Mouse (Mus musculus): Measurements from ENCODE around the gene Coa3. TPM values are rescaled to one million over a fixed set of nuclear protein-coding genes. Genes with fewer than 3 reads are reported as not detected.
A peak's percentile ranks its signal among the peaks of the same experiment; 100 is the strongest.

The Coa3 gene
- total RNA-seq, 2 experiments from 2014 or later = 47.8 to 74.0 TPM

- no peak for ATAC-seq (replicated peaks; ENCODE audit: poor library complexity)
Observed at GRCm38 (mm10) chr11:101283805-101284204, 4.9 kb upstream of the Coa3 start.

DNA sequence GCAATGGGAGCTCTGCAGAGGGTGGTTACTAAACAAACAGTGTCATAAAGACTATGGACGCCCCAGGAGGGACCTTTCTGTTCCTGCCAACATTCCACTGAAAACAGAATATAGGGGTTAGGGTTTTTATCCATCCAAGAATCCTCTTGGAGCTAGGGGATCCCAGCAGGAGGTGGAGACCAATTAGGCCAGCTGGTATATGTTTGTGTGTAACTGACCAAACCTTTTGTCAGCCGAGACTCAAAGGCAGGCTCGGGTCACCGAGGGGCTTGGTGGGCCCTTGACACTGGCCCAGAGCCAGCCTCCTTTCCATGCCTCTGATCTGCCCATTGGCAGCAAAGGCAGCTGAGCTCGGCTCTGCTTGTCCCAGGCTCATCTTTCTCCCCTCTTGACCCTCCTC is 4.0 kb upstream of the Coa3 start:
- ATAC-seq (replicated peaks; ENCODE audit: poor library complexity) = no peak

DNA sequence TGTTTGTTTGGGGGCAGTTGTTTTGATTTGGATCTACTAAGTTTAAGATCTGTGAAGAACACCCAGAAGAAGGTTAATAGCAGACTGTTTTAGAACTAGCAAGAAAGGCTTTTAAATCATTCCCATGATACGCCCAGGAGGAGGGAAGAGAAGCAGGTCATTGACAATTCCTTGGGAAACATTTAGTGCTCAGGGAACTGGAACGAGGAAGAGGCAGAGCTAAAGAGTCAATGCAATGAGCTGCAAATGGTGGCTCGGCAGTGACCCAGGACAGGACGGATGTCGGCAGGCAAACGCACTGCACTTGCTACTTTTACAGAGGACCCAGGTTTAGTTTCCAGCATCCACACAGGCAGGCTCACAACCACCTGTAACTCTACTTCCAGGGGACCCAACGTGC is 1.9 kb upstream of the Coa3 start:
- no peak for ATAC-seq (replicated peaks; ENCODE audit: poor library complexity)

DNA sequence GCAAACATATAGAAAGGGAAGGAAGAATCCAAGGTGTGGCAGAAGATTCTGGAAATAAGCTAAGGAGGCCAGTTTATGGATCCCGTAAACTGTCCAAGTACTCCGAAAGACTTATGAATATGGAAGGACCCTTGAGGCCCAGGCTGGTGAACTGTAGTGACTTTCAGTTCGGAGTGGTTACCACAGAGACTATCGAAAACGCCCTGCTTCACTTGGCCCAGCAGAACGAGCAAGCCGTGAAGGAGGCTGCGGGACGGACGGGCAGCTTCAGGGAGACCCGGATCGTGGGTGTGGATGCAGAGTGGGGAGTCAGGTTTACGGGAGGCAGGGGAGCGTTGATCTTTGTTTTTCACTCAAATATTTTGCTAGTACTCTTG is 267 bp upstream of the Coa3 start:
- ATAC-seq (replicated peaks; ENCODE audit: poor library complexity) = peak; percentile 13; the same call in 1 of the 2 replicates

GRCm38 (mm10) chr11:101277381-101278222 is 1.3 kb downstream of the Coa3 start:
- ATAC-seq (replicated peaks; ENCODE audit: poor library complexity) = 0 out of 2 replicates have a peak, but pooled peaks have one; percentile 11

DNA sequence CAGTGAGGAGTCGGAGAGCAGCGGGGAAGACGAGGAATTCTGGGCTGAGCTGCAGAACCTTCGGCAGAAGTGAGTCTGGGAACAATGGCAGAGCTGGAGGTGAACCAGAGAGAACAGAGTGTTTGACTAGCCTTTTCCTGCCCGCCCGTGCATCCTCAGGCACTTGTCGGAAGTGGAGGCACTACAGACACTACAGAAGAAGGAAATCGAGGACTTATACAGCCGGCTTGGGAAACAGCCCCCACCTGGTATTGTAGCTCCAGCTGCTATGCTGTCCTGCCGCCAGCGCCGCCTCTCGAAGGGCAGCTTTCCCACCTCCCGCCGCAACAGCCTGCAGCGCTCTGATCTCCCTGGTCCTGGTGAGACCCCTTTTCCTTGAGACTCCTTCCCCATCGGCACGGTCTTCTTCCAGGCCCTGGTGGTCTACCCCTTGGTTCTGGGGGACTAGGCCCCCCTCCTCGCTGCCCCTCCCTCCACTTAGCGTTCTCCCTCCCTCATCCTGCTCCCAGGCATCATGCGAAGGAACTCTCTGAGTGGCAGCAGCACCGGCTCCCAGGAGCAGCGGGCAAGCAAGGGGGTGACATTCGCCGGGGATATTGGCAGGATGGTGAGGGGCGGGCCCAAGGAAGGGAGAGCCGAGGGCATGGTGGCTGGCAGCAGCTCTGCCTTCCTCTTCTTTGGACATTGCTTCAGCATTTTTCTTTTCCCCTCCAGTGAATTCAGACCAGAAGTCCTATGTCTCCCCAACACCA is 2.4 kb downstream of the Coa3 start:
- no peak for ATAC-seq (replicated peaks; ENCODE audit: poor library complexity)

GRCm38 (mm10) chr11:101275309-101275708 is 3.6 kb downstream of the Coa3 start:
- ATAC-seq (replicated peaks; ENCODE audit: poor library complexity) = no peak

- no peak for ATAC-seq (replicated peaks; ENCODE audit: poor library complexity)
Observed at GRCm38 (mm10) chr11:101272446-101272845, 6.5 kb downstream of the Coa3 start.

- 0 out of 2 replicates have a peak, but pooled peaks have one; percentile 31 for ATAC-seq (replicated peaks; ENCODE audit: poor library complexity)
Observed at GRCm38 (mm10) chr11:101269577-101270116, 9.3 kb downstream of the Coa3 start.

DNA sequence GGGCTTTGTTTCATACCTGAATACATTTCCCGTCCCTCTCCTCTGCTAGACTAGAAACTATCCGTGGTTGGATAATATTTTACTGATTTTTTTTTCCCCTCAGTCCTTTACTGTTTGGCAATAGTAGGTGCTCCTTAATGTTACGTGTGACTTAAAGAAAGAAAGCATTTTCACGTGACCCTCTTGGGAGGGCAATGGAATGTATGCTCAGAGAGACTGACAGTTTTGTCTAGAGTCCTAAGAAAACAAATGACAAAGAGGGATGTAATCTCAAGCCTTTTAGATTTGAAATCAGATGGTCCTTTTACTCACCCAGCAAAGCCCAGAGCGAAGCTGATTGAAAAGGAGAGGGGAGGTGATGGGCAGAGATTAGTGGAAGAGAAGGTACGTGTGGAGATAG is 13.0 kb downstream of the Coa3 start:
- no peak for ATAC-seq (replicated peaks; ENCODE audit: poor library complexity)

DNA sequence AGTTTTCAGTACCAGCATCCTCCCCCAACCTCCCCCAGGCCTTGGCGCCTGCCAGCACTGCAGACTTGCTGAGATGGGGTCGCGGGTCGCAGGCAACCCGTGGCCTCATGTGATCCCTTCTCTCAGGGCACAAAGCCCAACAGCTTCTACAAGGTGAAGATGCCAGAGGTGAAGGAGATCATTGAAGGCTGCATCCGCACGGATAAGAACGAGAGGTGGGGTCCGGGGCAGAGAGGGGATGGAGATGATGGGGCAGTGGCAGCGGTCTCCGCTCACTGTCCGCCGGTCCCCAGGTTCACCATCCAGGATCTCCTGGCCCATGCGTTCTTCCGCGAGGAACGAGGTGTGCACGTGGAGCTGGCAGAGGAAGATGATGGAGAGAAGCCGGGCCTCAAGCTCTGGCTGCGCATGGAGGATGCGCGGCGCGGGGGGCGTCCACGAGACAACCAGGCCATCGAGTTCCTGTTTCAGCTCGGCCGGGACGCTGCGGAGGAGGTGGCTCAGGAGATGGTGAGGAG is 13.9 kb downstream of the Coa3 start:
- peak; percentile 27; the same call in 1 of the 2 replicates for ATAC-seq (replicated peaks; ENCODE audit: poor library complexity)

GRCm38 (mm10) chr11:101263989-101264280 is 15.0 kb downstream of the Coa3 start:
- ATAC-seq (replicated peaks; ENCODE audit: poor library complexity) = no peak

- no peak for ATAC-seq (replicated peaks; ENCODE audit: poor library complexity)
Observed at GRCm38 (mm10) chr11:101263138-101263988, 15.6 kb downstream of the Coa3 start.

- no peak for ATAC-seq (replicated peaks; ENCODE audit: poor library complexity)
Observed at GRCm38 (mm10) chr11:101262272-101262967, 16.5 kb downstream of the Coa3 start.

GRCm38 (mm10) chr11:101260826-101261380 is 18.0 kb downstream of the Coa3 start:
- ATAC-seq (replicated peaks; ENCODE audit: poor library complexity) = peak; percentile 15; the same call in 1 of the 2 replicates

- ATAC-seq (replicated peaks; ENCODE audit: poor library complexity) = peak; percentile 81
Observed at GRCm38 (mm10) chr11:101259948-101260825, 18.7 kb downstream of the Coa3 start, which contains the start of gene Wnk4. Gene Wnk4 (plus strand): TSS chr11:101260567.

- ATAC-seq (replicated peaks; ENCODE audit: poor library complexity) = 0 out of 2 replicates have a peak, but pooled peaks have one; percentile 15
Observed at GRCm38 (mm10) chr11:101259261-101259712, 19.6 kb downstream of the Coa3 start.

Measured in megakaryocyte progenitor cell, adult 5-6 weeks (primary cell).